23 mouse cellular contexts compared by ENCODE assay signal in genomic region chr13:71582486-71582885, GRCm38 (mm10).
DNase-seq lines count a peak whose midpoint lies in the region; ATAC-seq lines count a peak whose summit lies in the region.
"Had no signal": no experiment of that assay in that cellular context is flagged by ENCODE, and none has a peak within 500 bp of the region (broad histone marks: within the 10 kb centered on the region; RNA-seq: fewer than 3 reads in every experiment).

No protein-coding gene starts in this region.

- peaks cover 6% of the 10 kb centered on the region for H3K4me1 ChIP-seq in hindbrain, embryonic 10.5 days (replicated peaks)
- no peaks in the 10 kb centered on the region for H3K4me1 ChIP-seq in hindbrain, embryonic 14.5 days (replicated peaks; ENCODE audit: control insufficient read depth, insufficient read depth, low read length)
- no peaks in the 10 kb centered on the region for H3K4me1 ChIP-seq in kidney, embryonic 16.5 days (ENCODE audit: insufficient read depth, low read length)
- H3K4me1 ChIP-seq in embryonic facial prominence, embryonic 14.5 days (ENCODE audit: control insufficient read depth, insufficient read depth, low read length) = no peaks in the 10 kb centered on the region
- H3K4me1 ChIP-seq: forebrain, embryonic 12.5 days; heart, embryonic 15.5 days; limb, embryonic 12.5 days; midbrain, embryonic 12.5 days had no signal

- H3K9ac ChIP-seq in hindbrain, embryonic 14.5 days = no peak overlapping the region
- no peak overlapping the region for H3K9ac ChIP-seq in kidney, embryonic 16.5 days (replicated peaks; ENCODE audit: low read length)
- no peak overlapping the region for H3K9ac ChIP-seq in embryonic facial prominence, embryonic 14.5 days (ENCODE audit: low read depth, low read length)
- H3K9ac ChIP-seq: forebrain, embryonic 12.5 days; heart, embryonic 15.5 days; limb, embryonic 12.5 days; liver, postnatal 0 days; midbrain, embryonic 12.5 days had no signal

- H3K9me3 ChIP-seq in hindbrain, embryonic 10.5 days = no peaks in the 10 kb centered on the region
- no peaks in the 10 kb centered on the region for H3K9me3 ChIP-seq in hindbrain, embryonic 14.5 days (ENCODE audit: control insufficient read depth, low read length)
- no peaks in the 10 kb centered on the region for H3K9me3 ChIP-seq in kidney, embryonic 16.5 days (ENCODE audit: low read length)
- no peaks in the 10 kb centered on the region for H3K9me3 ChIP-seq in embryonic facial prominence, embryonic 14.5 days (ENCODE audit: control insufficient read depth, low read length)
- H3K9me3 ChIP-seq: forebrain, embryonic 12.5 days; heart, embryonic 15.5 days; limb, embryonic 12.5 days; midbrain, embryonic 12.5 days had no signal

- H3K4me3 ChIP-seq in hindbrain, embryonic 10.5 days = no peak overlapping the region
- no peak overlapping the region for H3K4me3 ChIP-seq in hindbrain, embryonic 14.5 days (replicated peaks; ENCODE audit: low read length)
- H3K4me3 ChIP-seq in kidney, embryonic 16.5 days (ENCODE audit: low read length) = no peak overlapping the region
- H3K4me3 ChIP-seq in embryonic facial prominence, embryonic 14.5 days (ENCODE audit: low read depth, low read length) = no peak overlapping the region
- H3K4me3 ChIP-seq: forebrain, embryonic 12.5 days; heart, embryonic 15.5 days; limb, embryonic 12.5 days; midbrain, embryonic 12.5 days had no signal

- no peaks in the 10 kb centered on the region; the same call in 1 of the 2 replicates for H3K27me3 ChIP-seq in hindbrain, embryonic 10.5 days (ENCODE audit: insufficient read depth, poor library complexity, severe bottlenecking)
- no peaks in the 10 kb centered on the region for H3K27me3 ChIP-seq in hindbrain, embryonic 14.5 days (ENCODE audit: control insufficient read depth, insufficient read depth, low read length)
- no peaks in the 10 kb centered on the region for H3K27me3 ChIP-seq in kidney, embryonic 16.5 days (ENCODE audit: insufficient read depth, low read length)
- H3K27me3 ChIP-seq in embryonic facial prominence, embryonic 14.5 days (replicated peaks; ENCODE audit: control insufficient read depth, insufficient read depth, low read length) = no peaks in the 10 kb centered on the region
- H3K27me3 ChIP-seq: forebrain, embryonic 12.5 days; heart, embryonic 15.5 days; limb, embryonic 12.5 days; midbrain, embryonic 12.5 days had no signal

- no peak overlapping the region for H3K27ac ChIP-seq in hindbrain, embryonic 10.5 days
- no peak overlapping the region for H3K27ac ChIP-seq in hindbrain, embryonic 14.5 days
- H3K27ac ChIP-seq in kidney, embryonic 16.5 days (ENCODE audit: low read length) = no peak overlapping the region
- H3K27ac ChIP-seq in embryonic facial prominence, embryonic 14.5 days (replicated peaks; ENCODE audit: low read depth, low read length) = no peak overlapping the region
- H3K27ac ChIP-seq: forebrain, embryonic 12.5 days; heart, embryonic 15.5 days; limb, embryonic 12.5 days; midbrain, embryonic 12.5 days had no signal

- no peak overlapping the region for H3K4me2 ChIP-seq in hindbrain, embryonic 14.5 days (replicated peaks)
- H3K4me2 ChIP-seq in kidney, embryonic 16.5 days (replicated peaks; ENCODE audit: low read depth, low read length) = no peak overlapping the region
- no peak overlapping the region for H3K4me2 ChIP-seq in embryonic facial prominence, embryonic 14.5 days (ENCODE audit: low read depth, low read length)
- H3K4me2 ChIP-seq: forebrain, embryonic 12.5 days; heart, embryonic 15.5 days; limb, embryonic 12.5 days; liver, embryonic 11.5 days; midbrain, embryonic 12.5 days had no signal

- ATAC-seq in hindbrain, embryonic 14.5 days (ENCODE audit: low FRiP score) = no peak
- ATAC-seq in kidney, embryonic 16.5 days (ENCODE audit: low FRiP score, low TSS enrichment) = no peak
- ATAC-seq in embryonic facial prominence, embryonic 14.5 days (ENCODE audit: low read depth) = no peak
- ATAC-seq in erythroid progenitor cell, adult 5-6 weeks (replicated peaks; ENCODE audit: low FRiP score, poor library complexity, severe bottlenecking) = no peak
- ATAC-seq: CD4-positive, CD25-positive, alpha-beta regulatory T cell, adult 4 months; hindbrain, embryonic 16.5 days; intestine, embryonic 16.5 days; liver, postnatal 0 days; lung, postnatal 0 days had no signal

- WGBS in hindbrain, embryonic 10.5 days = 33% methylated on average over 4 of the region's 4 CpGs
- WGBS in hindbrain, embryonic 14.5 days = 30% methylated on average over 4 of the region's 4 CpGs
- WGBS in kidney, embryonic 16.5 days = 31% methylated on average over 4 of the region's 4 CpGs
- WGBS in embryonic facial prominence, embryonic 14.5 days = 43% methylated on average over 4 of the region's 4 CpGs

- H3K36me3 ChIP-seq in hindbrain, embryonic 10.5 days = no peaks in the 10 kb centered on the region
- no peaks in the 10 kb centered on the region for H3K36me3 ChIP-seq in hindbrain, embryonic 14.5 days (replicated peaks; ENCODE audit: control insufficient read depth, insufficient read depth)
- no peaks in the 10 kb centered on the region for H3K36me3 ChIP-seq in kidney, embryonic 16.5 days (ENCODE audit: insufficient read depth, low read length)
- no peaks in the 10 kb centered on the region for H3K36me3 ChIP-seq in embryonic facial prominence, embryonic 14.5 days (ENCODE audit: control insufficient read depth, insufficient read depth, low read length)
- H3K36me3 ChIP-seq: forebrain, embryonic 12.5 days; heart, embryonic 15.5 days; limb, embryonic 12.5 days; midbrain, embryonic 12.5 days had no signal

- DNase-seq in hindbrain, embryonic 10.5 days (ENCODE audit: low spot score) = peak; percentile 33
- no peak for DNase-seq in hindbrain, embryonic 14.5 days (ENCODE audit: low spot score)
- DNase-seq in kidney, adult 9 months = peak; percentile 68
- peak; percentile 14 for DNase-seq in embryonic facial prominence, embryonic 14.5 days (ENCODE audit: low spot score)
- DNase-seq in lung, postnatal 25 days (ENCODE audit: low spot score) = no peak
- DNase-seq: adrenal gland, postnatal 36 days; cerebellum, adult 11 months; cerebellum, adult 9-11 months; gastrocnemius, postnatal 36 days; heart, postnatal 36 days; liver, postnatal 0 days; right cerebral cortex, postnatal 14 days had no signal

Comparison
In these comparisons a context has a peak if more than half of its experiments do, and no peak if none do; other contexts are left out.
1. DNase-seq: peak in hindbrain, embryonic 10.5 days (single experiment), kidney, adult 9 months (single experiment) and embryonic facial prominence, embryonic 14.5 days (single experiment); none in hindbrain, embryonic 14.5 days (single experiment) and lung, postnatal 25 days (single experiment).